Mouse (Mus musculus) thymus, postnatal 0 days (tissue): ENCODE results near the gene Alox8. TPM values are rescaled to one million over a fixed set of nuclear protein-coding genes. Genes with fewer than 3 reads are reported as not detected.

Source experiments
- DNase-seq: peaks from one replicate; pipeline ENCODE4 v3.0.0-alpha.2; 2015; ENCODE audit warnings: low spot score
- polyA plus RNA-seq: library from polyadenylated mRNA; unstranded; fragments of >200 nt; fragmentation: Nextera tagmentation; extraction: Ambion mirVana; gene quantifications from 2 replicates; pipeline ENCODE4 v1.2.1, GENCODE M21; 2015

Alox8 gene
- 0.14 and 0.17 TPM in 2 replicates for polyA plus RNA-seq

DNA sequence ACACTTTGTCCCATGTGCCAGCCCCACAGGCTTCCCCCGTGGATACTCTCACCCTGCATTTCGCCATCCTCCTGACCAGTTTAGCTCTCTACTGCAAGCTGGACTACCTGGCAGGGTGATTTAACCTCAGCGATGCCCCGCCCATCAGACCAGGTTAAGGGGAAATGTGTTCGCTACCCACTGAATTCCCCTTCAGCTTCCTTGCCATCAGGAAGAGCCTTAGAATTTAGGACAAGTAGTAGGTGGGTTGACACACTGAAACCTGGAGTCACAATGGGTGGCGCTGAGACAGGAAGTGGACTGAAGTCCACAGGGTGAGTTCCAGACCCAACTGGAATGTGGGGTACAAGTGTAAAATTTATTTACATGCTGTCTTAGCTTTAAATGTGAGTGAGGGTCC, at the start of gene Alox8:
Gene Alox8, minus strand, starts transcription at position 101 of the 400 bp plus-strand sequence.
- DNase-seq = no peak

DNA sequence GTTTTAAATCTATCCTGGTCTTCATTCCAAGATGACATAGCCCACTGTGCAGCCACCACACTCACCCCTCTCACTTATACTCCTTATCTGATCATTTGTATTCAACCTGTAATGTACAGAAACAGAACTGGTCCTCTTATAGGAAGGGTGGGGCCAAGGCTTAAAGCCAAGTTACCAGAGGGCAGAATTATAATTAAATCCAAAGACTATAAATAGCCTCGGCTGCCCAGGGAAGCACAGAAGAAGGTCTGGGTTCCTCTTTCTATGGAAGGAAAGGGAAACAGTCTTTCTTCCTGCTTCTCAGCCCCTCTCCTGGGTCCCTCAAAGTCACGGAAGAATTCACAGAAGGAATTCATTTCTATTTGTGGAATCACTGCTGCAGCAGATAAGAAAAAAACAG, 48.0 kb upstream of the Alox8 start:
- no peak for DNase-seq

GRCm38 (mm10) chr11:69244911-69245310, 47.3 kb upstream of the Alox8 start:
- peak; percentile 16 for DNase-seq

DNA sequence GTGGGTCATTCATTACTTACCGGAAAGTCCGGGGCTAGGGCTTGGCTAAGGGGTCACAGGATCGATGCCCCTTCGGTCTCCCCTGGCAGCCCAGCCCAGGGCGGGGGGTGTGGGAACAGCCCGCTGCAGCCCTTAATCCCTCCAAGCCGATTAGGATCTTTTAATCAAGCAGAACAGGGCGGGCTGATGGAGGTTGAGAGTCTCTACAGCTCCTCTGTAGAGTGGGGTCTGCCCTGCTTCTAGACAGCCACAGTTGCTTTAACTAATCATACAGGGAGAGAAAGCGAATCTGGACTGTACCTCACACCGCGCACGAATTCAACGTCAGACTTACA, 39.2 kb upstream of the Alox8 start, which contains the start of gene Gucy2e:
Gene Gucy2e, minus strand, starts transcription at position 111 of the 335 bp plus-strand sequence.
- no peak for DNase-seq

DNA sequence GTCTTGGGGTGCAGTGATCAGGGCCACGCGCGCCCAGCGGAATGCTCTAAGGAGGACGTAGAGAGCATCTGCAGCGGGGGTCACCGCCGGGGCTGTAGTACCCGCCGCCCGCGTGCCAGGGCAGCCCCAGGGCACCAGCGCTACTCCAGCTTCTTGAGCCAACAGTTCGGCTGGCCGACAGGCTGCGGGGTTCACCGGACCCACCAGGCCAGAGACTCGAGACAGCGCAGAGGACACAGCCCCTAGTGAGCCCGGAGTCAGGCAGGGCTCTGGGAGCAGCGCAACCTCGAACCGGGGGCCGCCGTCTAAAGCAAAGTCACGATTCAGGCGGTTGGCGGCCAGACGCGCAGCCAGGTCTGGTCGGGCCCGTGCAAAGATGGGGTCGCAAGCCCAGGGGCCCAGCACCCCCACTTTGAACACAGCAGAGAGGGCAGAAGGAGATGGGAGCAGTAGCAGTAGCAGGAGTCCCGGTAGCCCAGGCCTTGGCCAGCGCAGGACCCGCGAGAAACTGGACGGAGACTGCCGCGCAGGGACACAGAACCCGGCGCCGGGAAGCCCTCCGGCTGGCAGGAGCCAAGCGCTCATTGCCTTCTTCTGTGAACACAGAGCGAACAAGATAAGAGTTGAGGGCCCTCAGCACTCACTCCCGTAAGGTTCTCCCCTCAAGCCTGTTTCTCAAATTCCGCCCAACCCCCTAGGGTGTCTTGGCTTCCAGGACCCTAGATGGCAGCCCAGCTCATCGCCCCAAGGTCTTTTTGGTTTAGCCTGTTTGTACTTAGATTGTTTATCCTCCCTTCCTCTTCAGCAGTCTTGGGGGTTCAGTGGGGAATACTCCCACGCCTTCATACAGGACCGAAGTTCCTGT, 38.6 kb upstream of the Alox8 start:
- no peak for DNase-seq

DNA sequence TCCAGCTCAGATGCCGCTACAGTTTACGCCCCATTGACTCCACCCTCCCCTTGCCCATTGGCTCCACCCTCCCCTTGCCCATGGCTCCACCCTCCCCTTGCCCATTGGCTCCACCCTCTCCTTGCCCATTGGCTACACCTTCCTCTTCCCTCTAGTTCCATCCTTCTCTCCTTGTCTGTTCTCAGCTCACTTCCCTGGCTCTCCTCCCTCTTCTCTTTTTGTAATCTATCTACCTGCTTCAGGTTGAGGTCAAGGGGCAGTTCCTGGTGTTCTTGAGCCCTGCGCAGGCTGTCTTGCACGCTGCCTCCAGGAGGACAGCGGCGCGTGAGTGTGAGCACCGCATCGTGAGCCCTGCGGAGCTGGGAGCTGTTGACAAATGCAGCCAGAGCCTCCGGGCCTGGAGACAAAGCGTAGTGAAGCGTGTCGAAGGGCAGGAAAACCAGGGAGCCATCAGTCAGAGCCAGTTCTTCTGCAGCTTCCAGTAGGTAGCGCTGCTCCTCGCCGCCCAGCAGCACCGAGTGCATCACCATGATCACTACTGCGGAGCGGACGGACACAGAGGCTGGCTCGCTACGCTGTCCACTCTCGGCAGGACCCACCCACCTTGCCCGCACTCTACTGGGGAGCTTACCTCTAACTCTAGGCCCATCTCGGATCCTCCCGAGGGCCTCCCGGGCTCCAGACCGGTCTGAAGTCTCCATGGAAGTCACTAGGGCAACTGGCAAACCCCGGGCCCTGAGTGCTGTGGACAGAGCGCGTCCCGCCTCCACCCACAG, 37.8 kb upstream of the Alox8 start:
- DNase-seq = peak; percentile 46

DNA sequence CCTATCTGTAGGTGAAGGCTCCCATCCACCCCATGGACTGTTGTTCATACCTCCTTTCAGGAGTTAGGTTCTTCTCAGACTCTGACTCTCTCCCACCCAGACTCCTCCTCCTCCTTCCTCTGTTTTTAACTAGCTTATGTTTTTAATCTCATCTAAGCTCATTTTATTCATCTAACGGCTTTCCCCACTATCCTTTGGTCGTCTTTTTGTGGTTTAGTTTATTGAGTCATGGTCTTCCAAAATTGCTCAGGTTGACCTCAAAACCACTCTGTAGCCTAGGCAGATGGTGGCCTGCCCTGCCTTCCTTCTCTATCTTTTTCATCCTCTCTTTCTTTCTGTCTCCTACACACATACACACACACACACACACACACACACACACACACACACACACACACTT, 35.5 kb upstream of the Alox8 start:
- DNase-seq = no peak

GRCm38 (mm10) chr11:69230420-69230819, 32.8 kb upstream of the Alox8 start:
- DNase-seq = no peak

- DNase-seq = no peak
Observed at GRCm38 (mm10) chr11:69225715-69226114, 28.1 kb upstream of the Alox8 start.

DNA sequence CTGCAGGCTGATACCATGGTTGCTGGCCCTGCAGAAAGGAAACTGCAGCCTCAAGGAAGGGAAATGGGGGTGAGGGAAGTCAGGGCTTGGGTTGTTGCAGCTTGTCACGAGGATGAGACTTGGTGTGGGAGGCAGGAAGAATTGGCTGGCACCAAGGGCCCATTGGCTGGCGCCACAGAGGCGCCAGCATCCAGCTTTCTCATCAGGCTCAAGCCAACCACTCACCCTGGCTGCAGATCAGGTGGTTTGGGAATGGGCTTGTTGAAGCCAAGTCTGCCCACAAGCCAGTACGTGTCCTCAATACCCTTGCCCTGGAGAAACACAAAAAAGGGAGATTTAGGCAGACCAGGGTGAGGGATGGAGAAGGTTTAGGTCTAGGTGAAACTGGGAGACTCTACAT, 25.5 kb upstream of the Alox8 start:
- no peak for DNase-seq

DNA sequence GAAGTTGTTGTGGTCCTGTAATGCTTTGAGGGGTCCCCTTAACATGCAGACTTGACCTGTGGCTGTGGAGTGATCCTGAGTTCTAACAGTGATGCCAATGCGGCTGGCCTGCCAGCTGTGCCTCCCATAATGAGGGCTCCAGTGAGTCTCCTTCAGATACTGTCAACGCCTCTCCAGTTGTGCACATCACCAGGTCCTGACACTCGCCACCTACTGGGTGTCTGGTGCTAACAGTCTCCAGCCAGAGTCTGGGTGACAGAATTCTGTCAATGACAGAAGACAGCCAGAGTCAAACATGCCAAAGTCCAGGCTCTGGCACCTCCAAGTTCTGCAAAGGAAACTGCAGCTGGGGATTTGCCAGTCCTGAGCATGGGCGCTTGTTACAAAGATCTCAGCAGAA, 23.4 kb upstream of the Alox8 start:
- DNase-seq = no peak

DNA sequence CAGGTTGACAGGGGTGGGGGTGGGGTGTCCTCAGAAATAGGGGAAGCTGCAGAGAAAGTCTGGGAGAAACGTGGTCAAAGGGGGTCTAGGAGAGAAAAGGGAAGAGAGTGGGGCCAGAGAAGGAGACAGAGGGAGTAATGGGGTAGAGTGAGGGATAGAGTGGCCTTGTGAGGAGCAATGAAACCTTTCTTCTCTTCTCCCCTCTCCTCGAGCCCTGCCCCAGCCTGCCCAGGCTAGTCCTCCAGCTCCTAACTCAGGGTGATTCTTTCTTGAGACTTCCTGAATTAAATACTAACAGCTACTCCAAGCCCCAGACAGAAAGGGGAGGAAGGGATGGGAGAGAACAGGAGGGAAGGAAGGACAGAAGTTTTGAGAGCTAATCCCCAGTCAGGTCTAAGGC, 21.0 kb upstream of the Alox8 start:
- no peak for DNase-seq

- no peak for DNase-seq
Observed at GRCm38 (mm10) chr11:69217411-69217810, 19.8 kb upstream of the Alox8 start.

- DNase-seq = no peak
Observed at GRCm38 (mm10) chr11:69211431-69211830, 13.8 kb upstream of the Alox8 start.

DNA sequence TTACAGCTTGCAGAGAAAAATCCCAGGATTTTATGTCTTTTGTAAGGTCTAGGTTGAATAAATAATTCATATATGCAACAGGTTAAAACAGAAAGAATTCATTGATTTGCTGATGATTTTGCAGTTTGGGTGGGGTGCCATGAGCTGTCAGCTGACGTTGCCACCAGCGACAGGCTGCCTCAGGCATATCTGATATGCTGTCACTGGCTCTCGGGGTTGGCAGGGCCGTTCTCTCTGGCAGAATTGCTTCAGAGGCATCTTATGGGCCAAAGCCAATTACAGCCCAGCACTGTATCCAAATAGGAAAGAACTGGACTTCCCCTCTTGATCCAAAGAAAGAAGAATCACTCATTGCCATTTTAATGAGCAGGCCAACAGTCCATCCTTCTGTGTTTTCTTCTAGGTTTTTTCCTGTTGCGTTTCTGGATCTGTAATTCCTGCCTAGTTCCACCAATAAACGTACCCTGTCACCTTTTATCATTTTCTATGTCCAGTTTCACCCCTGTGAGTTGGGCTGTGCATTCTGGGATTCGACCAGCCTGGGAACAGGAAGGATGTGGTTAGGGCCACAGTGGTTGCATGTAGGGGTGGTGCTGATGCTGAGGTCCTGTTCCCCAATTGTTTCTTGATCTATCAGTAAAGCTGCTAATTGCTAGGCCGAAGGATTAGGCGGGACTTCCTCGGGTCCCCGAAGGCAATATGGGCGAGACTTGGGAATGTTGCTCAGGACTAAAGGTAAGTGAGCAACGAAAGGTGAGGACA, 5.0 kb upstream of the Alox8 start:
- DNase-seq = no peak

DNA sequence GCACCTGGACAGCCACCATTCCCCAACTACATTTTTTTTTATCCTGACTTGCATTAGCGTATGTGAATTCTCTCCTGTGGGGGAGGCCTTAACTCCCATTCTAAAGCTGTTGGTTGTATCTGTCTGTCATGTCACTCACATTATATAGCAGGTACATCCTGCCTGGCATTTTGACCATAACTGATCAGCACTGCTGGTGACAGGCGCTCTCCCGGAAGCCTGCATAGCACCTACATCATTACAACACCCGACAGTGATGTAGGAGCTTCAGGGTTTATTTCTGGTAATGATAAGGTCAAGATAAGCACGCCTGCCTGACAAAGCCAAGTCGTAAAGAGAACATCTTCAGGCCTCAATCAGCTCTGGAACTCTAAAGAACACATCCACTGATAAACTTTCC, 2.6 kb upstream of the Alox8 start:
- DNase-seq = no peak

- no peak for DNase-seq
Observed at GRCm38 (mm10) chr11:69199251-69199650, 1.6 kb upstream of the Alox8 start.

DNA sequence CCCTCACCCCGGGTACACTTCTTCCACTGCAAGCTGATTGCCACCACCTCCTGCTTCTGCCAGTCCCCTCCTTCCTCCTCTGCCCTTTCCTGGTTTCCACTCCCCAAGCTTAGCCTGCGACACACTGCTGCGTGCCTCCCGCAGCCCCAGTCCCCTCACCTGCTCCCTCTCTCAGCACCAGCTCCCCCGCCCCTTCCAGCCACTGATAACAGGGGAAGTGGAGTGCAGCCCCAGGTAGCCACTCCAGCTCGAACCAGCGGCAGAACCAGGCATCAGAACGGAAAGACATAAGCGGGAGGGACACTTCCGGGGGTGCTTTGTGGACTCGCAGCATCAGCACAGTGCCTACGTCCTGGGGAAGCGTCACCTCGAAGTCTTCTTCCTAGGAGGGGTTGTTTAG, 449 bp downstream of the Alox8 start:
- DNase-seq = peak; percentile 9

- no peak for DNase-seq
Observed at GRCm38 (mm10) chr11:69196766-69197165, 877 bp downstream of the Alox8 start.

GRCm38 (mm10) chr11:69192840-69193239, 4.8 kb downstream of the Alox8 start:
- DNase-seq = peak; percentile 44

DNA sequence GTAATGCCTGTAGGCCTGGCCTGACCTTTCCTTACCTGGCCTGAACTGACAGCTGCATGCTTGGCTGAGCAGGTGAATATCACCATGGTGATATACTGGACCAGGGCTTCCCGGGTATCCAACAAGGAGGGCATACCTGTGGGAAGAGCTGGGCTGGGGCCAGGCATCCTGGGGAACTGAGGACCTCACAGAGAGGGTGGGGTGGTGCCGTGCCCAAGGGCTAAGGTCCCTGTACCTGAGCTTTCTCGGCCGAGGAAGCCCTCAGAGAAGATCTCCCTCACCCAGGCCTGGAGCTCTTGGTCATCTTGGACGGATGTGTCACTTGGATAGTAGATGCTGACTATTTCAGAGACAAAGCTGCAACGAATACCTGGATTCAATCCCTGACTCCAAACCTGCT, 11.7 kb downstream of the Alox8 start:
- DNase-seq = no peak

DNA sequence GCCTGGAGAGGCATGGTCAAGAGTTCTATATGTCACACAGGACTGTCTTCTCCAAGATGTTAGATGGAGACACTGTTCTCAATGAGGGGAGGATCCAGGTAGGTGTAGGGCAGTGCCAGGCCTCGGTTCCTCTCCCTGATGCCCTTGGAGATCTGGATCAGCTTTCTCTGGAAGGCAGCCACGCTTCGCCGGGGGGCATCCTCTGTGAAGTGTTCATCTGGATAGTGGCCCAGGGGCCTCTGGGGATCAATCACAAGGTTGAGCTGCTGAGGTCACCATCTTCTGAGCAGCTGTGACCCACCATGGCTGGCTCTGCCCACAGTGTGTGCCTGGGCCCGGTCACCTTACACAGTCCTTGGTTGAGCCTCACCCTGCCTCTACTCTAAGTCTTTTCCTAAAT, 12.6 kb downstream of the Alox8 start:
- DNase-seq = no peak
